Mouse (Mus musculus) stomach, postnatal 0 days (tissue): ENCODE results near the gene Mmp9.

Experiments
- CTCF ChIP-seq: IDR thresholded peaks from 2 replicates; pipeline ENCODE4 v1.5.1; 2016; ENCODE audit warnings: antibody characterized with exemption, low read depth, mild to moderate bottlenecking, moderate library complexity
- EP300 ChIP-seq: optimal IDR thresholded peaks from 2 replicates; pipeline ENCODE3; 2016; ENCODE audit warnings: antibody characterized with exemption

GRCm38 (mm10) chr2:164988777-164989176 is 48.2 kb downstream of the Mmp9 start:
- TF ChIP-seq CTCF (no peak), EP300 (no peak)
